Mouse (Mus musculus) macrophage (primary cell): Measurements from ENCODE around the gene Ift88. TPM values are rescaled to one million over a fixed set of nuclear protein-coding genes. Genes with fewer than 3 reads are reported as not detected.
"Not testable (repeated sequence)": the region's sequence is repeated elsewhere in the genome, so short reads cannot be mapped to it uniquely, and the experiment has no call there.

Experiments
- H3K27ac ChIP-seq: fragments of 350-480 bp; formaldehyde crosslinking; 2 replicates; pipeline ENCODE4 v1.9.0; 2021
- H3K36me3 ChIP-seq: fragments of 350-480 bp; formaldehyde crosslinking; 2 replicates; pipeline ENCODE4 v1.9.0; 2021; ENCODE audit errors: inconsistent target
- H3K4me3 ChIP-seq: fragments of 350-480 bp; formaldehyde crosslinking; 2 replicates; pipeline ENCODE4 v1.9.0; 2021; ENCODE audit errors: inconsistent target
- H3K79me2 ChIP-seq: fragments of 350-480 bp; formaldehyde crosslinking; 2 replicates; pipeline ENCODE4 v1.9.0; 2021; ENCODE audit errors: inconsistent target
- WGBS: methylation state at CpG from one replicate; pipeline ENCODE4 v1.1.7; 2026; ENCODE audit warnings: inconsistent platforms; ENCODE audit not compliant: missing documents; 5-methylcytosine and 5-hydroxymethylcytosine counted together
- polyA plus RNA-seq: library from polyadenylated mRNA; stranded (reverse); fragments of 250-400 nt; gene quantifications from 3 replicates; pipeline ENCODE4 v1.2.4, GENCODE M21; 2018; ENCODE audit warnings: inconsistent platforms

The Ift88 gene
- polyA plus RNA-seq, 1 experiment from 2014 or later = 7.0 TPM

DNA sequence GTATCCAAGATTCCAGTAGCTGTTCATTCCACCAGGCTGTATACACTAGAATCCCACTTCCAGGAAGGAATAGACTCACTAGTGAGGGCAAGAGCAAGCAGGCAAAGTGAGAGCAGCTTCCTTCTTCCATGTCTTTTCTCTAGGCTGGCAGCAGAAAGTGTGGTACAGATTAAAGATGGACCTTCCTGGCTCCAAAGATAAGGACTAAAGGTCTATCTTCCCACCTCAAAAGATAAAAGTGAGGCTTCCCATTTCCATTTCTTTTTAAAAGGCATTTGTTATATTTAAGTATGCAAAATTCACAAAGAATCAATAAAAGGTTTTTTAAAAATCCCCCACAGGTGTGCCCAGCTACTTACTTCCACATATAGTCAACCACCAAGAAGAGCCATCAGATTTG, 21.0 kb upstream of the Ift88 start:
- H3K27ac ChIP-seq = no peak overlapping the region

GRCm38 (mm10) chr14:57407039-57407987, 16.5 kb upstream of the Ift88 start:
- WGBS = 30% methylated on average over 12 of the region's 12 CpGs
- Histone ChIP-seq H3K79me2 (no peaks in the 10 kb centered on the region), H3K27ac (no peak overlapping the region), H3K36me3 (no peaks in the 10 kb centered on the region), H3K4me3 (no peak overlapping the region)

More for the DNA sequence above, 21.0 kb upstream of the Ift88 start:
- Histone ChIP-seq H3K79me2 (no peaks in the 10 kb centered on the region), H3K36me3 (no peaks in the 10 kb centered on the region), H3K4me3 (no peak overlapping the region)

GRCm38 (mm10) chr14:57408100-57408499, 15.8 kb upstream of the Ift88 start:
- no peaks in the 10 kb centered on the region for H3K36me3 ChIP-seq
- 87% methylated on average over 5 of the region's 8 CpGs for WGBS
- no peak overlapping the region for H3K27ac ChIP-seq

GRCm38 (mm10) chr14:57409106-57409505, 14.8 kb upstream of the Ift88 start:
- no peaks in the 10 kb centered on the region for H3K36me3 ChIP-seq
- H3K79me2 ChIP-seq = no peaks in the 10 kb centered on the region
- H3K27ac ChIP-seq = no peak overlapping the region
- no peak overlapping the region for H3K4me3 ChIP-seq
- 34% methylated on average over 6 of the region's 6 CpGs for WGBS

More at GRCm38 (mm10) chr14:57408100-57408499, 15.8 kb upstream of the Ift88 start:
- Histone ChIP-seq H3K4me3 (no peak overlapping the region), H3K79me2 (no peaks in the 10 kb centered on the region)

DNA sequence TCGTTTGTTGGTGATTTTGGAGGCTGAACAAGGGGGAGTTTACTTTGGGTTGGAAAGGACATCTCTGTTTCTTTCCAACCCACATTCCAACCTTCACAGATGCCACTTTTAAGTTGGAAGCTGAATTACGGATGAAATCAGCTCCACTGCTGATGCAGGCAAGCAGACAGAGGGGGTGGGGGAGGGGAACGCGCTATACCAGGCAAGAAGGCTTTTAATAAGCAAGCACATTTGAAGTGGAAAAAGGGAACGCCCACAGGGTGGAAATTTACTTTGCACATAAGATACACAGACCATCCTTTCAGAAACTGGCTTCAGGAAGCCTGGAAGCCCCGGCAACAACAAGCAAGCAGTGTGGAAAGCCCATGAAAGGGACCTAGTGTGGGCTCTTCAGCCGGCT, 11.7 kb upstream of the Ift88 start:
- Histone ChIP-seq H3K36me3 (no peaks in the 10 kb centered on the region), H3K27ac (no peak overlapping the region), H3K79me2 (no peaks in the 10 kb centered on the region), H3K4me3 (no peak overlapping the region)
- WGBS = 86% methylated on average over 7 of the region's 7 CpGs

DNA sequence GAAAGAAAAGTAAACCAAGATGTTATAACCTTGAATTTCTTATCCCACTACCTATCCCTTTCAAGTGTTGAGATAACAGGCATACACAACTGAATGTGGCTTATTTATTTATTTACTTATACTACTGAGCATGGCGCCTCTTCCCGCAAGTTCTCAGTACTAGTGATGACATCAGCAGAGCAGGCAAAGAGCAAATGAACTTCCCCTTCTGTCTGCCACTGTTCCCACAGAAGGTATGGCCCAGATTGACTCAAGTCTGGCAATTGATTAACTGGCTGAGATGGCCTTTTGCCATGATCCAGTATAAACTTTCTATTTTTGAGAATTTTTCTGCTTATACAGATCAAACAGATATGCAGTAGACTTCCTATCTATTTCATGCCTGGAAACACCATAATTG, 6.7 kb upstream of the Ift88 start:
- WGBS = 50% methylated on average over 2 of the region's 2 CpGs
- H3K4me3 ChIP-seq = no peak overlapping the region
- no peaks in the 10 kb centered on the region for H3K79me2 ChIP-seq

DNA sequence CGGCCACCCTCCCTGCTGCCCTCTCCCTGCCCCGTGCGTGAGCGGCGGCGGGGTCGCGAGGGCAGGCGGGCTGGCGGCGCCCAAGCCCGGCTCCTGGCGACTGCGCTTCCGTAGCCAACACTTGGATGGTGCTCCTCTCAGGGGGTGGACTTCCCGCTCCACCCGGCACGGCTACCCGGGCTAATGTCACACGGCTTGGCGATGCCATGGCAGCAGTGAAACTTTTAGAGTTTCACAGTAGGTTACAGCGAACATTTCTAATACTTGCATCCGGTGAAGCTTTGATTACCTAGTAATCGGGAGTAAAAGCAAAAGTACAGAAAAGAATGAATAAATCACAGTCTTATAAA, 325 bp downstream of the Ift88 start:
- no peak overlapping the region for H3K27ac ChIP-seq
- WGBS = under 1% methylated on average over 24 of the region's 24 CpGs
- no peaks in the 10 kb centered on the region for H3K79me2 ChIP-seq
- H3K4me3 ChIP-seq = peak overlapping the region; percentile 53
- H3K36me3 ChIP-seq = no peaks in the 10 kb centered on the region

More for the DNA sequence above, 6.7 kb upstream of the Ift88 start:
- Histone ChIP-seq H3K36me3 (no peaks in the 10 kb centered on the region), H3K27ac (no peak overlapping the region)

DNA sequence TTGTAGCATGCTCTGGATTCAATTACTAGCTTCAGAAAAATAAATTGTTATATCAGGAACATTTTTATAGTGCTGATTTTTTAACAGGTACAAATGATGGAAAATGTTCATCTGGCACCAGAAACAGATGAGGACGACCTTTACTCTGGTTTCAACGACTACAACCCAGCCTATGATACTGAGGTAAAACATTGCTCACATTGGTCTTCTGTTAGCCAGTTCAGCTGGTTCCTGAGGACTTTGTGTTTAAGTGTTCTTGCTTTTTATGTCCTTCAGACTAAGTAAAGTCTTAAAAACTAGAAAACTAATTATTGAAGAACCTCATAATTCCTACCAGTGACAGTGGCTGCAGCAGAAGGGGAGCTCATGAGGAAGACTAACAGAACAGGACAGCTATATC, 6.6 kb downstream of the Ift88 start:
- no peaks in the 10 kb centered on the region for H3K79me2 ChIP-seq
- no peak overlapping the region for H3K4me3 ChIP-seq
- H3K27ac ChIP-seq = no peak overlapping the region
- 100% methylated on average over 2 of the region's 2 CpGs for WGBS
- H3K36me3 ChIP-seq = no peaks in the 10 kb centered on the region

- 0% methylated on average over 1 of the region's 1 CpGs for WGBS
- Histone ChIP-seq H3K36me3 (peaks cover 5% of the 10 kb centered on the region; the same call in 1 of the 2 replicates), H3K27ac (no peak overlapping the region), H3K4me3 (no peak overlapping the region), H3K79me2 (no peaks in the 10 kb centered on the region)
Measured at GRCm38 (mm10) chr14:57452516-57452915, 28.7 kb downstream of the Ift88 start.

GRCm38 (mm10) chr14:57459883-57460282, 36.0 kb downstream of the Ift88 start:
- H3K4me3 ChIP-seq = no peak overlapping the region
- WGBS = 99% methylated on average over 5 of the region's 5 CpGs
- no peaks in the 10 kb centered on the region for H3K36me3 ChIP-seq
- no peaks in the 10 kb centered on the region for H3K79me2 ChIP-seq
- H3K27ac ChIP-seq = no peak overlapping the region

GRCm38 (mm10) chr14:57460326-57460725, 36.5 kb downstream of the Ift88 start:
- H3K36me3 ChIP-seq, H3K4me3 ChIP-seq, H3K27ac ChIP-seq, H3K79me2 ChIP-seq: not testable (repeated sequence)
- WGBS = 89% methylated on average over 5 of the region's 5 CpGs

DNA sequence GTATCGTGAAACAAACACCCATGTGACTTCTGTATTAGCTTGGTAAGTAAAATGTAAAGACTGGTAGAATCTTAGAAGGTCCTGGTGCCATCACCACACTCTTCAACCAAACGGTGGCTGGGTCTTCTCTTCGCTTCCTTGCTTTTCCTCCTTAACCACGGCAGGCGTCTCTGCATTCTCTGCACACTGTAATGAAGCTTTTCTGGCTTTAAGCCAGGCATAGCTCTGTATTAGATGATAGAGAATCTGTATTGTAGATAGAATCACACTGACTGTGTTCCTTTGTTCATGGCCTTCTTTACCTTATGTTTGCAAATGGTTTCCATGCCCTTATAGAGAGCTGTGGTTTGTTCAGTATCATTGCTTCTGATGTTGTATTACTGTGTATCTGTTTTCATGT, 39.0 kb downstream of the Ift88 start:
- WGBS = 82% methylated on average over 5 of the region's 5 CpGs
- Histone ChIP-seq H3K4me3 (no peak overlapping the region), H3K36me3 (no peaks in the 10 kb centered on the region)

DNA sequence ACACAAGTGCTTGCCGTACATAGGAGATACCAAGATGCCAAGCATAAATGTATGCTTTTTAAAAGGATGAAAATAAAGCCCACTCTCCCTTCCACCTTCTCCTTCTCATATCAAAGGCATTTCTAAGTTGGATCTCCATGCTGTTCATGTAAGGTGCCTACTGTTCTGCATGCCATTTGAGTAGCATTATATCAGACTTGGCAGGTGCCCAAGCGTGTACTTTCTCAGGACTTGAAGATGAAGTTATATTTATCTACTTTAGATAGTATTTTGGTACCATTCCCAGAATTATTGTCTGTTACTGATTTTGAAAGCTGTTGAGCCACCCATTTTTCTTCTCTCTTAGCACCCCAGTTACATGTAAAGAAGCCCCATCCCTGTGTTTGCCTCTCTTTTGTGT, 51.2 kb downstream of the Ift88 start:
- 100% methylated on average over 2 of the region's 2 CpGs for WGBS
- no peak overlapping the region for H3K4me3 ChIP-seq
- no peaks in the 10 kb centered on the region for H3K79me2 ChIP-seq
- H3K36me3 ChIP-seq = no peaks in the 10 kb centered on the region
- no peak overlapping the region for H3K27ac ChIP-seq

More for the DNA sequence above, 39.0 kb downstream of the Ift88 start:
- Histone ChIP-seq H3K79me2 (no peaks in the 10 kb centered on the region), H3K27ac (no peak overlapping the region)

DNA sequence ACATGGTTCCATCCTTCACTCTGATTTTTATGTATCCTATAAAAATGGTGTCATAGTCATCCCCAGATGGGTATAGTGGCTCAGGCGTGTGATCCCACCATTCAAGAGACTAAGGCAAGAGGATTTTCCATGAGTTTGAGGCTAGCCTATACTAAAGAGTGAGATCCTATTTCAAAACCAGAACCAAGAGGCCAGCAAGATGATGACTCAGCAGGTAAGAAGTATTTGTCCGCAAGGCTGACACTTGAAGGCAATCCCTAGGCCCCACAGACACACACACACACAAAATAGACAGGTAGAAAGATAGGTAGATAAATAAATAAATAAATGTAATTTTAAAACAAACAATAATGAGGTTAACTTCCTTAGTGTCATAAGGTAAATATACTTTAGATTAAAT, 58.4 kb downstream of the Ift88 start:
- no peaks in the 10 kb centered on the region for H3K36me3 ChIP-seq
- no peak overlapping the region for H3K27ac ChIP-seq
- H3K79me2 ChIP-seq = no peaks in the 10 kb centered on the region
- 94% methylated on average over 2 of the region's 2 CpGs for WGBS
- H3K4me3 ChIP-seq = no peak overlapping the region

DNA sequence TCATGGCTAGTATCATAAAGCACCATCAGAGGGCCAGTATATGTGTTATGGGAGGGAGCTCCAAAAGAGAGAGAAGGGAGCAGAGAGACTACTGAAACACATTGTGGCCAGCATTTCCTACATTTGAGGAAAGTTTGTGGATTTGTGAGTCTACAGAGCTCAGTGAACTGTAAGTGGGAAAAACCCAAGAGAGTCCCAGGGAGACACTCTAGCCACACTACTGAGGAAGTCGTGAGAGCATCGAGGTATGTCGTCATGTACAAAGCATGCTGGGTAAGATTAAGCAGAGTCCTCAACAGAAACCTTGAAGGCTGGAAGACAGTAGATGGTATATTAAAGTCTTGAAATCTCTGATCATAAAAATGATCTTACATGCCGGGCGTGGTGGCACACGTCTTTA, 60.3 kb downstream of the Ift88 start:
- H3K4me3 ChIP-seq = no peak overlapping the region
- no peak overlapping the region for H3K27ac ChIP-seq
- no peaks in the 10 kb centered on the region for H3K36me3 ChIP-seq
- WGBS = 86% methylated on average over 6 of the region's 6 CpGs
- H3K79me2 ChIP-seq = no peaks in the 10 kb centered on the region
